Mouse (Mus musculus) gastrocnemius, postnatal 25 days (tissue): ENCODE data around the gene Ogdh. TPM values are rescaled to one million over a fixed set of nuclear protein-coding genes. Genes with fewer than 3 reads are reported as not detected.
A peak's percentile ranks its signal among the peaks of the same experiment; 100 is the strongest.
"Not testable (repeated sequence)": the region's sequence is repeated elsewhere in the genome, so short reads cannot be mapped to it uniquely, and the experiment has no call there.

Source experiments
- DNase-seq: peaks from one replicate; pipeline ENCODE4 v3.0.0; 2022
- total RNA-seq, 2 experiments: library from RNA; stranded (reverse); gene quantifications; 1 replicate in 1 of 2; 2 replicates in 1 of 2; pipeline ENCODE4 v1.2.3; 2021

Gene Ogdh
- total RNA-seq, 2 experiments from 2014 or later, result 664 to 688 TPM

- DNase-seq, result no peak
These were observed 75.0 kb downstream of the Ogdh start for GRCm38 (mm10) chr11:6366434-6366833.

DNA sequence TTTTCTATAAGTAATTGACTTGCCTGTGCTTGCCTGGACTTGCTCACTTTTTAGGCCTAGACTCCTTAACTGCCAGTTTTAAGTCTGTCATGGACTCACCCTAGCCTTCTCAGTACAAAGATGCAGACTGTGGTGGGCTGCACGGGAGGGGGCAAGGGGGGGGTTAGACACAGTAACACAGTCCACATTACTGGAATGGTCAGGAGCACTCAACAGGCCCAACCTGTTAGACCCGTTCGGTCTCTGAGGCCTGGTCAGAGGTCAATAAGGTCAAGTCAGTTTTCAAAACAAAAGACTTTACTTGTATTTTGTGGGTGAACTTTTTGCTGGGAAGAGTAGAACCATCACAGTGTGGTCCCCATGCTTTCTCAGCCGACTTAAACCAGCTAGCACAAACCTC, 75.7 kb downstream of the Ogdh start:
- DNase-seq, result no peak

GRCm38 (mm10) chr11:6367986-6368385, 76.6 kb downstream of the Ogdh start:
- DNase-seq, result not testable (repeated sequence)

DNA sequence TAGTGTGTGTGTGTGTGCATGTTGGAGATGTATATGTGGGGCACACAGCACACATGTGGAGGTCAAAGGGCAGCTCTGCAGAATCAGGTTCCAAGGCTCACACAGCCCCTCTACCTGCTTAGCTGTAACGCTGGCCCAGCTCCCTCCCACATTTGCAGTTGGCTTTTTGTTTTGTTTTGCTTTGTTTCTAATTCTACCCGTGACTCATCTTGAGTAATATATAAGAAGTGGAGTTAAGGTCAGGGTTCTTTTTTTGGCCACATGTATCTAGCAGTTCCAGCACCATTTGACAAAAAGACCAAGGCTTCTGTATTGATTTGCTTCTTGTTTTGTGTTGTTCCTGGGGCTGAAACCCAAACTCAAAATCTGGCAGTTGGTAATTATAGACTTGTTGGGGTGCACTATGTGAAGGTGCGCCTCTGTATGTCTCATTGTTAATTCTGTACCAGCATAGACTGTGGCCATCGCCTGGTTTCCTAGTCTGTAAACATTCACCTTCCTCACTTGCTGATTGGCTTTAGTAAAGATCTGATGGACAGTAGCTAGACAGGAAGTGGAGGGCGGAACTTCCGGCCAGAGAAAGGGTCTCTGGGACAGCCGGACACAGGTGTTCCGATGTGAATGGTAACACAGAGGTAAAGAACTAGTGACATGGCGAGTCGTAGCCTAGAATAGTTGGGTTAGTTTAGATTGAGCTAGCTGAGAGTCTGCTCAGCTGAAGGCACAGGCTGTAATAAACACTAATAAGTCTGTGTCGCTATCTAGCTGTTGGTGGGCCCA, 80.1 kb downstream of the Ogdh start:
- no peak for DNase-seq

DNA sequence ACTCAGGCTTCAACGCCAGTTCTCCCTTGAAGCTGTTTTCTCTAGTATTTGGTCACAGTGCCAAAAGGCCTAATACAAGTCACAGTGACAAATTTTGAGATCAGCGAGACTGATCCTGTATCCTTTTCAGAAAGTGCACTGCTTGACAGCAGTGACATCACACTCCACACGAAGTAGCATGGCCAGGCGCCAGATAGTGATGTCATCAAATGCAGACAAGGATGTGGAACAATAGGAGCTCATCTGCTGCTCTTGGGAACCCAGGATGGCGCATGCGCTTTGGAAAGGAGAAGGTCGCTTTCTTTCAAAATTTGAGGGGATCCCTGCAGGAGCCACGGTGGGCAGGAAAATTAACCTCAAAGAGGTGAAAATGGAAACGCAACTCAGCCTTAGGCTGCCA, 81.4 kb downstream of the Ogdh start:
- DNase-seq, result no peak

- no peak for DNase-seq
These were observed 89.5 kb downstream of the Ogdh start for GRCm38 (mm10) chr11:6380916-6381315.

GRCm38 (mm10) chr11:6388126-6388725, 96.8 kb downstream of the Ogdh start:
- no peak for DNase-seq

DNA sequence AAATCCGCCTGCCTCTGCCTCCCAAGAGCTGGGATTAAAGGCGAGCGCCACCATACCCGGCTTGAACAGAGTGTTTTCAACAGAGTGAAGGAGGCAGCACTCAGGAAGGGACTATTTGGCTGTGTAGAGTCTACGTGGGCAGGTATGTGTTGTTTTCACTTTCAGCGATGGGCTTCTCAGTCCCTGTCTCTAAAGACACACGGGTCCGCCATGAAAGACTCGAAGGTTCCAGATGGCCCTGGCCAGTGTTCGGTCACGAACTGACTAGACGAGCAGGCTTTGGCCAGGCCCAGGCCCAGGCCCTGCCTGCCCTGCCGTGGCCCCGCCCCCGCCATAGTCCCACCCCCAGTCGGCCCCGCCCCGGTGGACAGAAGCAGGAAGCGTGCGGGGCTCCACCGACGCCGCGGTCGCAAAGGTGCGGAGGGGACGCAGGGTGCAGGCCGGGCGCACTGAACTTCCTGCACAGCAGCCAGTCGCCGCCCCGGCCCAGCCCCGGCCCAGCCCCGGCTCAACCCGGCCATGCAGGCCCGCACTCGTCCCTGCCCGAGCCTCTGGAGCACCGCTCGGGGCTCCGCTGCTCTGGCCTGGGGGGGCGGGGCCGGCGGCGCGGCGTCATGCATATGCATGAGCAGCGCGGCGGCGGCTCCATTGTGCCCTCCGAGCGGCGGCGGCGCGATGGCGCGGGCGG, 97.4 kb downstream of the Ogdh start, which contains the start of gene Zmiz2:
TSS of gene Zmiz2 (plus strand) at position 349 of the 688 bp plus-strand sequence.
- peak; percentile 95 for DNase-seq

- DNase-seq, result no peak
These were observed 98.1 kb downstream of the Ogdh start for GRCm38 (mm10) chr11:6389483-6389921.

DNA sequence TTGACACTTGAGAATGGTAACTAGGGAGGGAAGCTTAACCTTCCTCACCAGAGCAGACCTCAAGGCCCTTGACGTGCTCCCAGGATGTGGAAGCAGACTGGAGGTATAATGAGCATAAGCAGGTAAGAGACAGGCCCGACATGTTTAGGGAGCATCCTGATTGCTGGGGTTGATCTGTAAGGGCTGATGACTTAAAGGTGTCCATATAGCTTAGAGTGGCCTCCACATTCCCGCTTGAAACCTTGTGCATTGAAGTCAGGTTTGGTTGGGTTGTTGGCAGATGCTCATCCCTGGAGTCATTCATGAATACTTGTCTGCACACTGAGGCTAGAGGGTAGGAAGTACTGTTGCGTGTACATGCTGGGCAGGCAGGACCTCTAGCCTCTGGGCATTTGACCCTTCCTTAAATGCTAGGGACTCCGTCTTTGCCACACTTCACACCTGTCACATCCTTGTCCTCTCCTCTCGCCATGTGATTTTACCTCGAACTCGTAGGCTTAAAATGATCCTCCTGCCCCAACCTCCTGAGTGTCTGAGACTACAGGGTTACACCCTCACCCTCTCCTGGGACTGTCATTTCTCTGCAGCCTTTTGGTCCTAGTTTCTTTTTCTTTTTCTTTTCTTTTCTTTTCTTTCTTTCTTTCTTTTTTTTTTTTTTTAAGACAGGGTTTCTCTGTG, 99.1 kb downstream of the Ogdh start:
- no peak for DNase-seq

DNA sequence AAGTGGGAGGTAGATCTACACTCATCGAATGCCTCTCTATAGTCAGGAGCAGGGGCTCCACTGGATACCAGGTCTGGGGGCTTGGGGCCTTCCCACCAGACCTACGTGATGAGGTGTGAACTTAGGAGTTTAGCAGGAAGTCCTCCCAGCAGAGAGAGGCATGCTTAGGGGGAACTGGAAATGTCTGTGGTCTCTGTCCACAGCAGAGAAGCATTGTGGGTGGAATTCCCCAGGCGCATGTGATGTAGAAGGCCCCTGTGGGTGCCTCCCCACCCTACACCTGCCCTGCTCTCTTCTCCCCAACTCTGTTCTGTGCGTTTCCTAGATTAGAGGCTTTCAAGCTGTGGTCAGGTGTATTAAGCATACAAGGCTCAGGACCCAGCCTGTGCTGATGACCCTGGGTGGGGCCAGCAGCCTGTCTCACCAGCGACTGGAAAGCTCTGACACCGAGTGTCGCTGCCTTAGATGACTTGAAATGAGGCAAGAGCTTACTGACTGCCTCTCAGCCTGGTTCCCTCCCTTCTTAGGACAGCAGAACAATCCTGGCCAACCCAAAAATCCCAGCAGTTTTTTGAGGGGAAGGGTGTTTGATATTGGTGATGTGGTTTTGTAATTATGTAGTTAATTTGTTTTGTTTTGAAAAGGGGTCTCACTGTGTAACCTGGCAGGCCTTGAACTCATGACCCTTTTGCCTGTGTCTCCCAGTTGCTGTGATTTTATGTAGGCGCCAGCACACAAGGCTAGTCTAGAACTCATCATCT, 100.3 kb downstream of the Ogdh start:
- DNase-seq, result no peak

DNA sequence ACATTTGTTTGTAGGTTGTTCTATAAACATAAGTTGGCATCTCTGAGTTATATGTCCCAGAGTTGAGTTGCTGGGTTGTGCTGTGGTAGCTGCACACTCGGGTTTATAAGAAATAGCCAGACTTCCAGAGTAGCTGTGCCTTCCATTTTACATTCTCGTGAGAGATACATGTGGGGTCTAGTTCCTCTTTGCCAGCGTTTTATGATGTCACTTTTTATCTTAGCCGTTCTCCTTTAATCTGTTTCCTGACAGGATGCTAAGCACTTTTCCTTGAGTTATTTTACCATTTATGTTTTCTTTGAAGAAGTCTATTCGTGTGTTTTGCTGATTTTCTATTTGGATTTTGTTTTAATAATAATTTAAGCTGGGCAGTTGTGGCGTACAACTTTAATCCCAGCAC, 101.4 kb downstream of the Ogdh start:
- no peak for DNase-seq

DNA sequence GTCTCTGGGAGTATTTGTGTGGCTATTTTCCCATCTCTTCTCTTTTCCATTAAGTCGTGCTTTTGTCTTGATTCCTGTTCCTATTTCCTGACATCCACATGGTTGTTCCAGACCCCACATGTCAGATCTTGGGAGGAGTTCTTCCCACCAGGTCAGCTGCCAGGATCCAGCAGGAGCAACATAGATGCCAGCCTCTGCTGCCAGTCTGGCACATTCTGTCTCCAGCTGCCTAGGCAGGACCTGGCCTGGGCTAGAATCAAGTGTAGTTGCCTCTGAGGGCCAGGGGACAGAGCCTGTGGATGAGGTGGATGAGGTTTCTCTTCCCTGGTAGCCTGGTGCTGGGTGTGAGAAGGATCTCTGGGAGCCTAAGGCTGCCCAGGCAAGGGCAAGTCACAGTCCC, 102.4 kb downstream of the Ogdh start:
- DNase-seq, result peak; percentile 58

GRCm38 (mm10) chr11:6395565-6395964, 104.1 kb downstream of the Ogdh start:
- DNase-seq, result no peak

- DNase-seq, result no peak
These were observed 106.7 kb downstream of the Ogdh start for GRCm38 (mm10) chr11:6398141-6398540.

- peak; percentile 66 for DNase-seq
These were observed 111.4 kb downstream of the Ogdh start for GRCm38 (mm10) chr11:6402515-6403510.

- no peak for DNase-seq
These were observed 112.5 kb downstream of the Ogdh start for GRCm38 (mm10) chr11:6403830-6404405.

GRCm38 (mm10) chr11:6404699-6405566, 113.5 kb downstream of the Ogdh start:
- peak; percentile 32 for DNase-seq

- peak; percentile 44 for DNase-seq
These were observed 114.2 kb downstream of the Ogdh start for GRCm38 (mm10) chr11:6405591-6406081.
